Mouse (Mus musculus): ENCODE data around the gene Zdhhc23.

Zdhhc23 gene

GRCm38 (mm10) chr16:43965781-43966389, 13.7 kb downstream of the Zdhhc23 start:
- DNase-seq, result no peak

GRCm38 (mm10) chr16:43963780-43964179, 15.8 kb downstream of the Zdhhc23 start:
- DNase-seq, result no peak

- no peak for DNase-seq
These were observed 16.3 kb downstream of the Zdhhc23 start for GRCm38 (mm10) chr16:43963291-43963690.

GRCm38 (mm10) chr16:43958038-43958437, 21.6 kb downstream of the Zdhhc23 start:
- no peak for DNase-seq

- DNase-seq, result no peak
These were observed 24.7 kb downstream of the Zdhhc23 start for GRCm38 (mm10) chr16:43954913-43955312.

- peak; percentile 27 for DNase-seq
These were observed 28.0 kb downstream of the Zdhhc23 start for GRCm38 (mm10) chr16:43951591-43951990.

- no peak for DNase-seq
These were observed 33.7 kb downstream of the Zdhhc23 start for GRCm38 (mm10) chr16:43945869-43946268.

- no peak for DNase-seq
These were observed 34.2 kb downstream of the Zdhhc23 start for GRCm38 (mm10) chr16:43945351-43945750.

GRCm38 (mm10) chr16:43940846-43941245, 38.7 kb downstream of the Zdhhc23 start:
- no peak for DNase-seq

GRCm38 (mm10) chr16:43935892-43936291, 43.7 kb downstream of the Zdhhc23 start:
- DNase-seq, result no peak

GRCm38 (mm10) chr16:43935367-43935766, 44.2 kb downstream of the Zdhhc23 start:
- no peak for DNase-seq

- DNase-seq, result no peak
These were observed 44.7 kb downstream of the Zdhhc23 start for GRCm38 (mm10) chr16:43934856-43935255.

GRCm38 (mm10) chr16:43933041-43933440, 46.5 kb downstream of the Zdhhc23 start:
- DNase-seq, result no peak

GRCm38 (mm10) chr16:43932319-43932718, 47.3 kb downstream of the Zdhhc23 start:
- no peak for DNase-seq

- DNase-seq, result no peak
These were observed 48.1 kb downstream of the Zdhhc23 start for GRCm38 (mm10) chr16:43931502-43931901.

- no peak for DNase-seq
These were observed 49.0 kb downstream of the Zdhhc23 start for GRCm38 (mm10) chr16:43930577-43930976.

GRCm38 (mm10) chr16:43926341-43926859, 53.2 kb downstream of the Zdhhc23 start, which contains the start of gene Qtrt2:
Qtrt2 (minus strand) TSS chr16:43926809.
- no peak for DNase-seq

GRCm38 (mm10) chr16:43925846-43926245, 53.7 kb downstream of the Zdhhc23 start:
- DNase-seq, result no peak

GRCm38 (mm10) chr16:43925001-43925558, 54.5 kb downstream of the Zdhhc23 start:
- DNase-seq, result no peak

GRCm38 (mm10) chr16:43922630-43923029, 57.0 kb downstream of the Zdhhc23 start:
- DNase-seq, result no peak

GRCm38 (mm10) chr16:43922024-43922423, 57.6 kb downstream of the Zdhhc23 start:
- DNase-seq, result no peak

GRCm38 (mm10) chr16:43918867-43919266, 60.7 kb downstream of the Zdhhc23 start:
- DNase-seq, result no peak

Data from lung, postnatal 14 days (tissue).